Mouse (Mus musculus) left cerebral cortex, adult 9 months (tissue): ENCODE measurements around the gene Cacna1c.
"Not testable (repeated sequence)": the region's sequence is repeated elsewhere in the genome, so short reads cannot be mapped to it uniquely, and the experiment has no call there.

Source experiments
- DNase-seq, 2 experiments: peaks; one replicate each; pipeline ENCODE4 v3.0.0; 2022; ENCODE audit warnings: low spot score in 2 of 2

Gene Cacna1c

GRCm38 (mm10) chr6:118595681-118596055, 600.5 kb downstream of the Cacna1c start:
- DNase-seq = no peak

- DNase-seq = peak in 1 of 2 experiments; percentile 50
Measured at GRCm38 (mm10) chr6:118594833-118595680, 601.2 kb downstream of the Cacna1c start.

GRCm38 (mm10) chr6:118594070-118594469, 602.1 kb downstream of the Cacna1c start:
- DNase-seq = no peak

GRCm38 (mm10) chr6:118593377-118594061, 602.7 kb downstream of the Cacna1c start:
- no peak for DNase-seq

GRCm38 (mm10) chr6:118592662-118593376, 603.4 kb downstream of the Cacna1c start:
- DNase-seq = no peak

GRCm38 (mm10) chr6:118578741-118579140, 617.5 kb downstream of the Cacna1c start:
- not testable (repeated sequence) for DNase-seq

- DNase-seq = no peak
Measured at GRCm38 (mm10) chr6:118574351-118574750, 621.9 kb downstream of the Cacna1c start.

- DNase-seq = no peak
Measured at GRCm38 (mm10) chr6:118567816-118568215, 628.4 kb downstream of the Cacna1c start.

GRCm38 (mm10) chr6:118561745-118562609, 634.2 kb downstream of the Cacna1c start, which contains the start of gene Ankrd26:
Gene Ankrd26, minus strand, starts transcription at chr6:118562226.
- peak; percentile 73 to 90 for DNase-seq

- no peak for DNase-seq
Measured at GRCm38 (mm10) chr6:118561225-118561624, 635.0 kb downstream of the Cacna1c start.

- no peak for DNase-seq
Measured at GRCm38 (mm10) chr6:118538627-118539026, 657.6 kb downstream of the Cacna1c start.
